Mouse (Mus musculus): ENCODE measurements around the gene Gm10354. TPM values are rescaled to one million over a fixed set of nuclear protein-coding genes. Genes with fewer than 3 reads are reported as not detected.
"Not testable (repeated sequence)": the region's sequence is repeated elsewhere in the genome, so short reads cannot be mapped to it uniquely, and the experiment has no call there.

Gm10354 gene
- polyA plus RNA-seq, 1 experiment from 2014 or later = not detected

DNA sequence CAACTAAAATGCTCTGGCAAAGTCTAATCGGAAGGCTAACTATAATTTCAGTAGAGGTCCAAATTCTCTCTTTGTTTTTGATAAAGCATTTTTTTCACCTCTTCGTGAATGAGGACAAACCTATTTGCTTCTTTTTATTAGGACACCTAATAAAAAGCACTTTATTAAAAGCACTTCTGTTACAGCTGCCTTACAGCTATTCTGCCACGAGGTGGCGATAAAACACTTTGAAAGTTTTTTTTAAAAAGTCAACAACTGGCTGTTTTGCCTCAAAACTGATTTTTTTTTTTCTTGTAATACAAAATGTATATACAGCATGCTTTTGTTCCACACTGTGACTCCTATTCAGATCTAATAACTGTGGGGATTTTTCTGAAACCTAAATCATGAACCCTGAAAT, 51.7 kb downstream of the Gm10354 start:
- 28% methylated on average over 4 of the region's 4 CpGs for WGBS
- DNase-seq = peak; percentile 34
- not testable (repeated sequence) for H3K27me3 ChIP-seq (ENCODE audit: insufficient read depth, low read length); H3K9me3 ChIP-seq (ENCODE audit: low read depth, low read length); H3K27ac ChIP-seq (ENCODE audit: low read depth); H3K4me1 ChIP-seq (ENCODE audit: insufficient read depth); H3K4me2 ChIP-seq; H3K36me3 ChIP-seq (ENCODE audit: insufficient read depth); ATAC-seq (ENCODE audit: insufficient read depth); H3K9ac ChIP-seq; H3K4me3 ChIP-seq (ENCODE audit: low read depth, low read length)
- TF ChIP-seq CTCF (IDR thresholded peaks at IDR 0.05; ENCODE audit: low read depth) = peak; percentile 34; the same call in 1 of the 2 replicates

Other genes with a start within 250 kb of the Gm10354 start
- not detected in 2 replicates for gene Gm9758, start 64.0 kb downstream of the Gm10354 start, polyA plus RNA-seq (2014; fragmentation: Nextera tagmentation; extraction: Ambion mirVana)
- gene Speer4e, start 40.5 kb downstream of the Gm10354 start, polyA plus RNA-seq (2014; fragmentation: Nextera tagmentation; extraction: Ambion mirVana) = not detected in 2 replicates
- gene Gm17019, start 54.1 kb upstream of the Gm10354 start, polyA plus RNA-seq (2014; fragmentation: Nextera tagmentation; extraction: Ambion mirVana) = not detected in 2 replicates

Data from lung, embryonic 14.5 days (tissue).